Mouse (Mus musculus) ovary, postnatal 10 days (tissue): ENCODE measurements around the gene Nop53.

Experiments
- DNase-seq: peaks from one replicate; pipeline ENCODE4 v3.0.0; 2022; ENCODE audit warnings: low spot score

The Nop53 gene

GRCm38 (mm10) chr7:15945721-15946536, at the start of gene Nop53:
TSS of gene Nop53 (minus strand) at chr7:15946074.
- DNase-seq = peak; percentile 80

- no peak for DNase-seq
Observed at GRCm38 (mm10) chr7:15993789-15994188, 47.9 kb upstream of the Nop53 start.

GRCm38 (mm10) chr7:15993152-15993551, 47.3 kb upstream of the Nop53 start:
- DNase-seq = no peak

- DNase-seq = no peak
Observed at GRCm38 (mm10) chr7:15991764-15992163, 45.9 kb upstream of the Nop53 start.

- DNase-seq = no peak
Observed at GRCm38 (mm10) chr7:15987661-15988356, 41.9 kb upstream of the Nop53 start.

GRCm38 (mm10) chr7:15982729-15983407, 37.0 kb upstream of the Nop53 start:
- DNase-seq = no peak

GRCm38 (mm10) chr7:15981538-15981937, 35.7 kb upstream of the Nop53 start:
- DNase-seq = no peak

GRCm38 (mm10) chr7:15980246-15980645, 34.4 kb upstream of the Nop53 start:
- DNase-seq = no peak

GRCm38 (mm10) chr7:15975904-15976303, 30.0 kb upstream of the Nop53 start:
- DNase-seq = no peak

GRCm38 (mm10) chr7:15975451-15975850, 29.6 kb upstream of the Nop53 start:
- DNase-seq = no peak

GRCm38 (mm10) chr7:15974712-15975111, 28.8 kb upstream of the Nop53 start:
- DNase-seq = no peak

- DNase-seq = no peak
Observed at GRCm38 (mm10) chr7:15972247-15972646, 26.4 kb upstream of the Nop53 start.

- DNase-seq = no peak
Observed at GRCm38 (mm10) chr7:15969674-15970073, 23.8 kb upstream of the Nop53 start.

GRCm38 (mm10) chr7:15968322-15968721, 22.4 kb upstream of the Nop53 start:
- no peak for DNase-seq

GRCm38 (mm10) chr7:15967312-15967711, 21.4 kb upstream of the Nop53 start, which contains the start of gene Ehd2:
TSS of gene Ehd2 (minus strand) at chr7:15967567.
- DNase-seq = peak; percentile 79

- no peak for DNase-seq
Observed at GRCm38 (mm10) chr7:15966489-15966888, 20.6 kb upstream of the Nop53 start.

- no peak for DNase-seq
Observed at GRCm38 (mm10) chr7:15963798-15964652, 18.2 kb upstream of the Nop53 start.

GRCm38 (mm10) chr7:15962311-15963288, 16.7 kb upstream of the Nop53 start:
- DNase-seq = peak; percentile 79

- no peak for DNase-seq
Observed at GRCm38 (mm10) chr7:15961798-15962197, 15.9 kb upstream of the Nop53 start.

GRCm38 (mm10) chr7:15961239-15961638, 15.4 kb upstream of the Nop53 start:
- DNase-seq = no peak

GRCm38 (mm10) chr7:15960691-15961090, 14.8 kb upstream of the Nop53 start:
- DNase-seq = no peak
